Mouse (Mus musculus) cortical plate, adult 2 months (tissue): Measurements from ENCODE around the gene Galnt10.

Experiments
- CTCF ChIP-seq: fragments of 200-500 bp; IDR thresholded peaks from 2 replicates; pipeline ENCODE4 v1.5.1; 2011; ENCODE audit warnings: mild to moderate bottlenecking, control low read depth, low read length; ENCODE audit not compliant: insufficient read depth; ENCODE audit errors: extremely low read depth
- POLR2A ChIP-seq: fragments of 200-500 bp; IDR thresholded peaks from 2 replicates; pipeline ENCODE4 v1.6.1; 2011; ENCODE audit warnings: mild to moderate bottlenecking, low read length, control low read depth; ENCODE audit not compliant: insufficient read depth; ENCODE audit errors: extremely low read depth

DNA sequence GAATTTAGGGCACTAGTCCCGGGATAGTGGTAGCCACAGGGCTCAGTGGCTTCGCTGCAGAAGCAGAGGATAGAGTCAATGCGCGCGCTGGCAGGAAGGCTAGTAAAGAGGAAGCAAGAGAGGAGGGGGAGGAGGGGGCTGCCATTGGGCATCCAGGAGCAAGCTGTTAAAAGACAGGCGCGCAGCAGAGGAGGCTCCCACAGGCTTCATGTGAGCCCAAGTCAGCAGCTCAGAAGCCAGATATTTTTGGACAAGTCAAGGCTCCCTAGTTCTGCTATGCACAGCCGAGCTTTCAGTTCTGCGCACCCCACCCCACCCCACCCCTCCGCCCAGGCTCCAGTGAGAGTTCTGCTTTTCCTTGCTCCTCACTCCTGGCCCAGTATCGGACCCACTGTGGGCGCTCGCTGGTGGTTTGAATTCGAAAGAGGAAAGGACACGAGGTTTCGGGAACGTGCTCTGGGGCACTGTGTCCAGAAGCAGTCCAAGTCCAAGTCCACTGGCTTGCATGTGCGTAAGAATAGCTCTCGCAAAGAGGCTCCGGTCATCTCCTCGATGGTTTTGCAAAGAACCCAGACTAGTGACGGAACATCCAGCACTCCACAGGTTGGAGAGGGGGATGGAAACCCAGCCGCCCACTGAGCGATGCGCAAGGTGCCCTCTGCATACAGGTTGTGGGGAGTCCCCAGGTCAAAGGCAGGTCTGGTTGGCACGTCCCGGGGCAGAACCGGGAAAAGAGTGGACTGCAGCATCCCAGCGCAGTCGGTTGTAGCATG, 811 bp upstream of the Galnt10 start:
- no peak for TF ChIP-seq POLR2A
- no peak for TF ChIP-seq CTCF
